Mouse (Mus musculus): ENCODE data around the gene Ttyh1. TPM values are rescaled to one million over a fixed set of nuclear protein-coding genes. Genes with fewer than 3 reads are reported as not detected.

Ttyh1 gene
- total and polyA plus RNA-seq, 2 experiments, result 0.65 to 2.4 TPM

DNA sequence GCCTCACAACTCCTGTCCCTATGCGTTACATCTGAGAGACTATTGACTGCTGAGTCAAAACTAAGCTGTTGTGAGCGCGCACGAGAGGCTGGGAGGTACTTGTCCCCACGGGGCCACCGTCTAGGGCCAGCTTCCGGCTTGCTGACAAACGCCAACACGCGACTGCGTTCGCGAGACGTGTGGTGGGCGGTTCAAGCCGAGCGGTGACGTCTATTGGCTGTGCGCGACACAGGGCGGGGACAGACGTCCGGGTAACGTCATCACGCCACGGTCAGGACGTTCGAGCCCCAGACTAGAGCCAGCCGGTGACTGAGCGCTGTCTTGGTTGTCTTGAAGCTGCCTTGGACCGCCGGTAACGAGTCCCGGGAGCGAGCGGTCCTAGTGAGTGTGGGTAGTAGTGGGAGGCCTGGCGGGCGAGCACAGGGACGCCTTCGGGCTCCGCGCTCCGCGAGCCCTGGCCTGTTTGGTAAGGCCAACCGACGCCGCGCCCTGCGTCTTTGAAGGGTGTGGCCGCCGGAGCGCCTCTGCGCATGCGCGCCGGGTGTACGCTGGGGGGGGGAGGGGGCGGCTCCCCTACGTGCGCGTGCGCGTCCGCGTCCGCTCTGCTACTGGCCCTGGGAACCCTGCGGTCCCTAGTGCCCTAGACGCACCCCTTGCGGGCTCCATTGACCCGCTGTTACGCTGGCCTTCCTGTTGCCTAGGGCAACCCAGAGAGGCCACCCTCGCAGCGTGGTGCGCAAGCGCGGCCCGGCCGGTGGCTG lies 17.7 kb downstream of the Ttyh1 start, which contains the start of gene Leng8:
Gene Leng8 (plus strand): TSS at position 269 of the 761 bp plus-strand sequence.
- Histone ChIP-seq H3K27me3 (ENCODE audit: control insufficient read depth, insufficient read depth, low read length) (no peaks in the 10 kb centered on the region), H3K4me1 (ENCODE audit: control insufficient read depth, insufficient read depth, low read length) (peaks cover 9% of the 10 kb centered on the region), H3K36me3 (ENCODE audit: control insufficient read depth, insufficient read depth, low read length) (peaks cover 29% of the 10 kb centered on the region), H3K4me3 (ENCODE audit: insufficient read depth, low read depth, low read length) (peak within 1 kb of the TSS; percentile 82), H3K27ac (replicated peaks; ENCODE audit: insufficient read depth, low read depth, low read length) (peak within 1 kb of the TSS; percentile 96), H3K79me2 (ENCODE audit: control insufficient read depth, insufficient read depth, low read length) (peaks cover 16% of the 10 kb centered on the region; the same call in 1 of the 2 replicates), H3K9ac (ENCODE audit: low read depth, low read length) (peak within 1 kb of the TSS; percentile 93)
- peak; percentile 84 for TF ChIP-seq POLR2A (IDR thresholded peaks at IDR 0.05; ENCODE audit: extremely low read depth, insufficient read depth, low read length)
- no peak for TF ChIP-seq CTCF (IDR thresholded peaks at IDR 0.05; ENCODE audit: low read depth, low read length)
- DNase-seq (ENCODE audit: extremely low read depth, low read depth, low spot score), result peak; percentile 94
- under 1% methylated on average over 77 of the region's 78 CpGs for WGBS

- H3K27me3 ChIP-seq (ENCODE audit: control insufficient read depth, insufficient read depth, low read length), result no peaks in the 10 kb centered on the region
- whole genome bisulfite sequencing, result 45% methylated on average over 3 of the region's 3 CpGs
- H3K4me3 ChIP-seq (ENCODE audit: insufficient read depth, low read depth, low read length), result peak overlapping the region; percentile 82
- H3K4me1 ChIP-seq (ENCODE audit: control insufficient read depth, insufficient read depth, low read length), result peaks cover 9% of the 10 kb centered on the region
- H3K9ac ChIP-seq (ENCODE audit: low read depth, low read length), result peak overlapping the region; percentile 89
- peaks cover 18% of the 10 kb centered on the region; the same call in 1 of the 2 replicates for H3K79me2 ChIP-seq (ENCODE audit: control insufficient read depth, insufficient read depth, low read length)
- H3K36me3 ChIP-seq (ENCODE audit: control insufficient read depth, insufficient read depth, low read length), result peaks cover 32% of the 10 kb centered on the region
- no peak for TF ChIP-seq CTCF (IDR thresholded peaks at IDR 0.05; ENCODE audit: low read depth, low read length)
- no peak for TF ChIP-seq POLR2A (IDR thresholded peaks at IDR 0.05; ENCODE audit: extremely low read depth, insufficient read depth, low read length)
- DNase-seq (ENCODE audit: extremely low read depth, low read depth, low spot score), result no peak
- peak overlapping the region; percentile 47; the same call in 1 of the 2 replicates for H3K27ac ChIP-seq (replicated peaks; ENCODE audit: insufficient read depth, low read depth, low read length)
These were observed 18.5 kb downstream of the Ttyh1 start for GRCm38 (mm10) chr7:4137746-4138145.

- DNase-seq (ENCODE audit: extremely low read depth, low read depth, low spot score), result no peak
- peaks cover 18% of the 10 kb centered on the region; the same call in 1 of the 2 replicates for H3K79me2 ChIP-seq (ENCODE audit: control insufficient read depth, insufficient read depth, low read length)
- H3K27me3 ChIP-seq (ENCODE audit: control insufficient read depth, insufficient read depth, low read length), result no peaks in the 10 kb centered on the region
- WGBS, result 71% methylated on average over 2 of the region's 2 CpGs
- H3K4me1 ChIP-seq (ENCODE audit: control insufficient read depth, insufficient read depth, low read length), result peaks cover 9% of the 10 kb centered on the region
- H3K36me3 ChIP-seq (ENCODE audit: control insufficient read depth, insufficient read depth, low read length), result peaks cover 34% of the 10 kb centered on the region
- no peak overlapping the region; the same call in 1 of the 2 replicates for H3K9ac ChIP-seq (ENCODE audit: low read depth, low read length)
- no peak overlapping the region for H3K4me3 ChIP-seq (ENCODE audit: insufficient read depth, low read depth, low read length)
- no peak overlapping the region for H3K27ac ChIP-seq (replicated peaks; ENCODE audit: insufficient read depth, low read depth, low read length)
- TF ChIP-seq CTCF (IDR thresholded peaks at IDR 0.05; ENCODE audit: low read depth, low read length), result no peak
- TF ChIP-seq POLR2A (IDR thresholded peaks at IDR 0.05; ENCODE audit: extremely low read depth, insufficient read depth, low read length), result no peak
These were observed 19.0 kb downstream of the Ttyh1 start for GRCm38 (mm10) chr7:4138181-4138580.

DNA sequence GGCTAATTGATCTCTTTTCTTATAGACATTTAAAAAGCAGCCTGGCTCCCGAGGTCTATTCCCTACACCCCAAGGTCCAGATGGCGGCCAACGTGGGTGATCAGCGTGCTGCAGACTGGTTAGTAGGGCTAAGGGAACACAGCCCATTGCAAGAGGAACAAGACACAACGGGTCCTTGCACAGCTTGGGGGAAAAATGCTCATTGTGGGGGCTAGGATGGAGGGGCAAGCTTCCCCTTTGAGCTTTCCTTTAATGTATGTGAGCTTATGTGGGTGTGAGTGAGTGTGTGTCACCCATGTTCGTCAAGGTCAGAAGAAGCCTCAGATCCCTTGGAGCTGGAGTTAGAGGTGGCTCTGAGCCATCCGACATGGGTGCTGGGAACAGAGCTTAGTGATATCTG lies 19.5 kb downstream of the Ttyh1 start:
- H3K4me1 ChIP-seq (ENCODE audit: control insufficient read depth, insufficient read depth, low read length), result peaks cover 9% of the 10 kb centered on the region
- H3K27me3 ChIP-seq (ENCODE audit: control insufficient read depth, insufficient read depth, low read length), result no peaks in the 10 kb centered on the region
- peaks cover 18% of the 10 kb centered on the region; the same call in 1 of the 2 replicates for H3K79me2 ChIP-seq (ENCODE audit: control insufficient read depth, insufficient read depth, low read length)
- no peak for DNase-seq (ENCODE audit: extremely low read depth, low read depth, low spot score)
- H3K27ac ChIP-seq (replicated peaks; ENCODE audit: insufficient read depth, low read depth, low read length), result no peak overlapping the region
- WGBS, result 89% methylated on average over 7 of the region's 7 CpGs
- no peak overlapping the region for H3K9ac ChIP-seq (ENCODE audit: low read depth, low read length)
- TF ChIP-seq CTCF (IDR thresholded peaks at IDR 0.05; ENCODE audit: low read depth, low read length) (no peak), POLR2A (IDR thresholded peaks at IDR 0.05; ENCODE audit: extremely low read depth, insufficient read depth, low read length) (no peak)
- H3K4me3 ChIP-seq (ENCODE audit: insufficient read depth, low read depth, low read length), result no peak overlapping the region
- peaks cover 36% of the 10 kb centered on the region for H3K36me3 ChIP-seq (ENCODE audit: control insufficient read depth, insufficient read depth, low read length)

GRCm38 (mm10) chr7:4139391-4139790 lies 20.2 kb downstream of the Ttyh1 start:
- Histone ChIP-seq H3K27me3 (ENCODE audit: control insufficient read depth, insufficient read depth, low read length) (no peaks in the 10 kb centered on the region), H3K9ac (ENCODE audit: low read depth, low read length) (no peak overlapping the region), H3K27ac (replicated peaks; ENCODE audit: insufficient read depth, low read depth, low read length) (no peak overlapping the region), H3K36me3 (ENCODE audit: control insufficient read depth, insufficient read depth, low read length) (peaks cover 42% of the 10 kb centered on the region), H3K4me1 (ENCODE audit: control insufficient read depth, insufficient read depth, low read length) (peaks cover 9% of the 10 kb centered on the region), H3K79me2 (ENCODE audit: control insufficient read depth, insufficient read depth, low read length) (peaks cover 18% of the 10 kb centered on the region; the same call in 1 of the 2 replicates), H3K4me3 (ENCODE audit: insufficient read depth, low read depth, low read length) (no peak overlapping the region)
- DNase-seq (ENCODE audit: extremely low read depth, low read depth, low spot score), result no peak
- 90% methylated on average over 5 of the region's 5 CpGs for WGBS
- TF ChIP-seq POLR2A (IDR thresholded peaks at IDR 0.05; ENCODE audit: extremely low read depth, insufficient read depth, low read length) (no peak), CTCF (IDR thresholded peaks at IDR 0.05; ENCODE audit: low read depth, low read length) (no peak)

Measured in liver, adult 2 months (tissue).